Mouse (Mus musculus) kidney, embryonic 15.5 days (tissue): ENCODE measurements around the gene Tgif1. TPM values are rescaled to one million over a fixed set of nuclear protein-coding genes. Genes with fewer than 3 reads are reported as not detected.

Experiments used
- ATAC-seq: fragments of 200-750 bp; cut with Nextera tagmentation; replicated peaks from 2 replicates; pipeline ENCODE4 v1.8.0; 2017; ENCODE audit warnings: moderate TSS enrichment; ENCODE audit not compliant: low FRiP score
- H3K27ac ChIP-seq: fragments of 300-500 bp; sonication (generic); 2 replicates; pipeline ENCODE4 v1.5.1; 2015; ENCODE audit warnings: mild to moderate bottlenecking, inconsistent platforms
- H3K27me3 ChIP-seq: fragments of 300-500 bp; sonication (generic); 2 replicates; pipeline ENCODE4 v1.6.1; 2015; ENCODE audit warnings: inconsistent platforms
- H3K36me3 ChIP-seq: fragments of 300-500 bp; sonication (generic); 2 replicates; pipeline ENCODE4 v1.6.1; 2015; ENCODE audit warnings: inconsistent platforms
- H3K4me1 ChIP-seq: fragments of 300-500 bp; sonication (generic); 2 replicates; pipeline ENCODE4 v1.6.1; 2015; ENCODE audit warnings: inconsistent platforms
- H3K4me2 ChIP-seq: fragments of 300-500 bp; sonication (generic); 2 replicates; pipeline ENCODE4 v1.6.1; 2015; ENCODE audit warnings: moderate library complexity, mild to moderate bottlenecking, inconsistent platforms
- H3K4me3 ChIP-seq: fragments of 300-500 bp; sonication (generic); replicated peaks from 2 replicates; pipeline ENCODE4 v1.5.1; 2015; ENCODE audit warnings: mild to moderate bottlenecking, inconsistent platforms
- H3K9ac ChIP-seq: fragments of 300-500 bp; sonication (generic); 2 replicates; pipeline ENCODE4 v1.6.1; 2015; ENCODE audit warnings: mild to moderate bottlenecking, inconsistent platforms
- H3K9me3 ChIP-seq: fragments of 300-500 bp; sonication (generic); replicated peaks from 2 replicates; pipeline ENCODE4 v1.6.1; 2016; ENCODE audit warnings: inconsistent platforms
- WGBS: fragments of 180-500 bp; shearing (Covaris S2); methylation state at CpG from one replicate; pipeline ENCODE4 v1.1.7; 2015; ENCODE audit warnings: mixed read lengths; 5-methylcytosine and 5-hydroxymethylcytosine counted together
- polyA plus RNA-seq: library from polyadenylated mRNA; unstranded; fragments of >200 nt; fragmentation: Nextera tagmentation; extraction: Ambion mirVana; gene quantifications from 2 replicates; pipeline ENCODE4 v1.2.1, GENCODE M21; 2015

The Tgif1 gene
- polyA plus RNA-seq, 1 experiment from 2014 or later = 87.9 TPM

DNA sequence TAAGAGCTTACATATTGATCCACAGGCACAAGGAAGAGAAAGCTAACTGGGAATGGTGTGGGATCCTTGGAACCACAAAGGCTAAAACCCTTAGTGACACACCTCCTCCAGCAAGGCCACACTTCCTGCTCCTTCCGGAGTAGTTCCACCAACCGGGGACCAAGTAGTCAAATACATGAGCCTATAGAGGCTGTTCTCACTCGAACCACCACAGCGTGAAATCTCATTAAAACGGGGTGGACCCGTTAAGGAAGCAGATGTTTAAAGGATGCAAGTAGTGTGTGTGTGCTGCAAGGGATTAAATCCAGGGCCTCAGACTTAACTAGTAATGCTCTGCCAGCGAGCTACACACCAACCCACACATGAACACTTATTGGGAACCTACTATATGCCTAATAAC is 27.8 kb upstream of the Tgif1 start:
- Histone ChIP-seq H3K4me1 (no peaks in the 10 kb centered on the region), H3K27me3 (no peaks in the 10 kb centered on the region), H3K9me3 (no peaks in the 10 kb centered on the region), H3K4me2 (no peak overlapping the region), H3K4me3 (no peak overlapping the region), H3K27ac (no peak overlapping the region), H3K36me3 (no peaks in the 10 kb centered on the region), H3K9ac (no peak overlapping the region)
- no peak for ATAC-seq
- WGBS = 63% methylated on average over 7 of the region's 7 CpGs

DNA sequence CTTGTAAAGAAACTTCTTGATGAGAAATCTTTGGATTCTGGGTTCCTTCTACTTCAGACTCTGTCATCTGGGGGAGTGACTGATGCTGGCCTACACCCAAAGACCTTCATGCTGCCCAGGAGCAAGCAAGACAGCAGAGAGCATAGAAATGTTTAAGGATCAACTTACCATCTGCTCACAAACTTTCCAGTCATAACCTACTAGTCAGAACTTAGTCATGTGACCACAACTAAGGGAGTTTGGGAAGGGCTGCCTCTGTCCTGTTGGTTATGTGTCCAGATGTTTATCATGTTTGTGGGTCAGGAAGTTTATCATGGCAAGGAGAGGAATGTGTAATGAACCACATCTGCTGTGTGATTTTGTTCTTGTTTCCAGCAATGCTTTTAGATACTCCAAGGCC is 24.9 kb upstream of the Tgif1 start:
- H3K4me1 ChIP-seq = peaks cover 2% of the 10 kb centered on the region
- no peak overlapping the region for H3K4me3 ChIP-seq
- H3K4me2 ChIP-seq = no peak overlapping the region
- no peaks in the 10 kb centered on the region for H3K9me3 ChIP-seq
- H3K36me3 ChIP-seq = no peaks in the 10 kb centered on the region
- ATAC-seq = no peak
- H3K27ac ChIP-seq = no peak overlapping the region
- no peak overlapping the region for H3K9ac ChIP-seq
- H3K27me3 ChIP-seq = no peaks in the 10 kb centered on the region

GRCm38 (mm10) chr17:70873778-70874124 is 20.4 kb upstream of the Tgif1 start:
- no peak for ATAC-seq
- H3K36me3 ChIP-seq = no peaks in the 10 kb centered on the region
- H3K27ac ChIP-seq = no peak overlapping the region
- H3K4me1 ChIP-seq = peaks cover 16% of the 10 kb centered on the region
- no peak overlapping the region; the same call in 1 of the 2 replicates for H3K4me3 ChIP-seq
- H3K9ac ChIP-seq = no peak overlapping the region
- 47% methylated on average over 7 of the region's 7 CpGs for WGBS
- no peaks in the 10 kb centered on the region for H3K27me3 ChIP-seq
- no peaks in the 10 kb centered on the region for H3K9me3 ChIP-seq
- H3K4me2 ChIP-seq = peak overlapping the region; percentile 48

GRCm38 (mm10) chr17:70872936-70873777 is 19.8 kb upstream of the Tgif1 start:
- Histone ChIP-seq H3K9ac (no peak overlapping the region), H3K4me1 (peaks cover 16% of the 10 kb centered on the region), H3K27ac (0 out of 2 replicates have a peak overlapping the region, but pooled peaks have one; percentile 19), H3K4me2 (peak overlapping the region; percentile 48), H3K36me3 (no peaks in the 10 kb centered on the region), H3K9me3 (no peaks in the 10 kb centered on the region), H3K4me3 (peak overlapping the region; percentile 16; the same call in 1 of the 2 replicates), H3K27me3 (no peaks in the 10 kb centered on the region)
- 41% methylated on average over 21 of the region's 21 CpGs for WGBS
- 0 out of 2 replicates have a peak, but pooled peaks have one; percentile 40 for ATAC-seq

- 24% methylated on average over 14 of the region's 14 CpGs for WGBS
- H3K9me3 ChIP-seq = no peaks in the 10 kb centered on the region
- H3K4me3 ChIP-seq = no peak overlapping the region
- peak overlapping the region; percentile 48; the same call in 1 of the 2 replicates for H3K4me2 ChIP-seq
- peaks cover 16% of the 10 kb centered on the region for H3K4me1 ChIP-seq
- no peak overlapping the region for H3K9ac ChIP-seq
- ATAC-seq = peak; percentile 42; the same call in 1 of the 2 replicates
- 0 out of 2 replicates have a peak overlapping the region, but pooled peaks have one; percentile 19 for H3K27ac ChIP-seq
- no peaks in the 10 kb centered on the region for H3K36me3 ChIP-seq
- H3K27me3 ChIP-seq = no peaks in the 10 kb centered on the region
Observed at GRCm38 (mm10) chr17:70872094-70872929, 19.0 kb upstream of the Tgif1 start.

- Histone ChIP-seq H3K36me3 (no peaks in the 10 kb centered on the region), H3K4me3 (no peak overlapping the region), H3K27me3 (no peaks in the 10 kb centered on the region), H3K27ac (no peak overlapping the region), H3K9me3 (no peaks in the 10 kb centered on the region), H3K4me1 (peaks cover 16% of the 10 kb centered on the region), H3K9ac (no peak overlapping the region), H3K4me2 (no peak overlapping the region)
- no peak for ATAC-seq
- WGBS = 63% methylated on average over 5 of the region's 5 CpGs
Observed at GRCm38 (mm10) chr17:70871676-70872075, 18.3 kb upstream of the Tgif1 start.

GRCm38 (mm10) chr17:70870581-70870980 is 17.2 kb upstream of the Tgif1 start:
- Histone ChIP-seq H3K36me3 (no peaks in the 10 kb centered on the region), H3K27me3 (no peaks in the 10 kb centered on the region), H3K9me3 (no peaks in the 10 kb centered on the region), H3K27ac (no peak overlapping the region), H3K4me3 (no peak overlapping the region), H3K4me1 (peaks cover 16% of the 10 kb centered on the region), H3K9ac (no peak overlapping the region), H3K4me2 (no peak overlapping the region)
- ATAC-seq = no peak
- WGBS = 92% methylated on average over 4 of the region's 4 CpGs

DNA sequence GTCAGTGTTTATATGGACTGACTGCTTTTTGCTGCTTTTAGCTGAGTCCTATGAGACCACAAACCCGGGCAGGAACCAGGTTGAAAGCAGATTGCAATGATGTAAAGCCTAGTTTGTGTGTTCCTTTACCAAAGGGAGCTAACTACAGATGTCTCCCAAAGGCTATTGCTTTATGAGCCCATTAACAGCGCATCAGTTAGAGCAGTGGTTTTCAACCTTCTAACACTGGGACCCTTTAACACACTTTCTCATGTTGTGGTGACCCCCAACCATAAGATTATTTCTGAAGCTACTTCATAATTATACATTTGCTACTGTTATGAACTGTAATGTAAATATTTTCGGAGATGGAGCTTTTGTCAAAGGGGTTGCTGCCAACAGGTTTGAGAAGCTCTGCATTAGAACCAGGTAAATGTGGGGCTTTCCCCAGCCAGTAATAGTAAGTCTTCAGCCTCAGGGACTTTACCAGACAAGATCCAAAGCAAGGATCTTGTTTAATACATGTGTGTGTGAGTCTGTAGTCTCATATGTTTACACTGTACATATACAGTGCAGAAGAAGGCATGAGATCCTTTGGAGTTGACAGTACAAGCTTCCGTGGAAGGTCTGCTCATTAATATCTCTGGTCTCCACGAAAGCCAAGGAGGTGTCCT is 15.4 kb upstream of the Tgif1 start:
- Histone ChIP-seq H3K9ac (no peak overlapping the region), H3K27me3 (no peaks in the 10 kb centered on the region), H3K27ac (no peak overlapping the region), H3K4me3 (no peak overlapping the region), H3K4me2 (no peak overlapping the region), H3K36me3 (no peaks in the 10 kb centered on the region), H3K9me3 (no peaks in the 10 kb centered on the region), H3K4me1 (peaks cover 16% of the 10 kb centered on the region)
- WGBS = 75% methylated on average over 5 of the region's 5 CpGs
- no peak for ATAC-seq

- Histone ChIP-seq H3K4me2 (no peak overlapping the region), H3K9ac (no peak overlapping the region), H3K36me3 (no peaks in the 10 kb centered on the region), H3K4me3 (no peak overlapping the region), H3K27me3 (no peaks in the 10 kb centered on the region), H3K27ac (no peak overlapping the region), H3K4me1 (no peaks in the 10 kb centered on the region), H3K9me3 (no peaks in the 10 kb centered on the region)
- WGBS = 80% methylated on average over 6 of the region's 6 CpGs
- ATAC-seq = no peak
Observed at GRCm38 (mm10) chr17:70866538-70867114, 13.3 kb upstream of the Tgif1 start.

GRCm38 (mm10) chr17:70866029-70866428 is 12.7 kb upstream of the Tgif1 start:
- H3K4me3 ChIP-seq = no peak overlapping the region
- WGBS = 86% methylated on average over 5 of the region's 5 CpGs
- no peaks in the 10 kb centered on the region for H3K4me1 ChIP-seq
- no peaks in the 10 kb centered on the region for H3K36me3 ChIP-seq
- no peaks in the 10 kb centered on the region for H3K9me3 ChIP-seq
- H3K4me2 ChIP-seq = no peak overlapping the region
- no peak overlapping the region for H3K9ac ChIP-seq
- no peak for ATAC-seq
- no peak overlapping the region for H3K27ac ChIP-seq
- H3K27me3 ChIP-seq = no peaks in the 10 kb centered on the region

- H3K4me2 ChIP-seq = no peak overlapping the region
- no peaks in the 10 kb centered on the region for H3K27me3 ChIP-seq
- H3K9ac ChIP-seq = no peak overlapping the region
- H3K4me3 ChIP-seq = no peak overlapping the region
- no peak overlapping the region for H3K27ac ChIP-seq
- WGBS = 64% methylated on average over 10 of the region's 10 CpGs
- ATAC-seq = no peak
- H3K4me1 ChIP-seq = no peaks in the 10 kb centered on the region
- no peaks in the 10 kb centered on the region for H3K9me3 ChIP-seq
- no peaks in the 10 kb centered on the region for H3K36me3 ChIP-seq
Observed at GRCm38 (mm10) chr17:70865060-70865604, 11.8 kb upstream of the Tgif1 start.
